Mouse (Mus musculus): ENCODE measurements around the gene Rbm45. TPM values are rescaled to one million over a fixed set of nuclear protein-coding genes. Genes with fewer than 3 reads are reported as not detected.

Gene Rbm45
- total and polyA plus RNA-seq, 3 experiments: 53.3 to 61.4 (median 53.7) TPM

DNA sequence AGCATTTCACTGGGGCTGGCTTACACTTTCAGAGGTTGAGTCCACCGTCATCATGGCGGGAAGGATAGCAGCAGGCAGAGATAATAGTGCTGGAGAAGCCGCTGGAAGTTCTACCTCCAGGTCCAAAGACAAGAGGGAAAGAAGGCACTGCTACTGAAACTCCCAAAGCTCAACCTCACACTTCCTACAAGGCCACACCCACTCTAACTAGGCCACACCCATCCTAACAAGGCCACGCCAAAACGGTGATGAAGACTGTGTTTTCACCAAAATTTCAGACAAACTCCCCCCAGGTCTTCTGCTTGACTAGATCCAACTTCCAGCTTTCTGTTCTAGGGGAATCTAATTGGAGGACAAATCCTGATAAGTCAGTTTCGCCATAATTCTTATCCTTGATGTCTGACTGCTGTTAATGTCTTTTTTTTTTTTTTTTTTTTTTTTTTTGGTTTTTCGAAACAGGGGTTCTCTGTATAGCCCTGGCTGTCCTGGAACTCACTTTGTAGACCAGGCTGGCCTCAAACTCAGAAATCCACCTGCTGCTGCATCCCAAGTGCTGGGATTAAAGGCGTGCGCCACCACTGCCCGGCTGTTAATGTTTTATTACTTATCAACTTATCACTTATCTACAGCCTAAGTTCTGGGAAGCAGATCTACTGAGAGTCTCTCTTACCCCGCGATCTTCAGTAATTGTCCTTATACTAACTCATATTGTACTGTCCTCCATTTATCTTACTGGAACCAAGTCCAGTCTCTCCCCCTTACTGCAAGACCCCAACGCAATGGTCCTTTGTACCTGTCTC, 723 bp upstream of the Rbm45 start:
- Histone ChIP-seq H3K4me3 (replicated peaks in 1 of 3; ENCODE audit: low read depth in 2 of 3, low read length in 2 of 3, poor library complexity in 1 of 3) (no peak overlapping the region), H3K27me3 (replicated peaks) (no peaks in the 10 kb centered on the region), H3K4me2 (ENCODE audit: insufficient read depth, low read depth, poor library complexity, severe bottlenecking) (peak overlapping the region; percentile 37), H3K4me1 (ENCODE audit: control insufficient read depth in 1 of 2, insufficient read depth in 2 of 2) (peaks cover 2 to 40% of the 10 kb centered on the region in 2 experiments; a peak in 2 of 4 replicates), H3K9ac (ENCODE audit: insufficient read depth, low read depth) (no peak overlapping the region), H3K36me3 (replicated peaks in 1 of 2; ENCODE audit: control insufficient read depth in 1 of 2, insufficient read depth in 1 of 2, low read length in 1 of 2) (peaks cover 10 to 25% of the 10 kb centered on the region in 2 experiments), H3K9me3 (replicated peaks; ENCODE audit: low read length) (no peaks in the 10 kb centered on the region), H3K79me2 (replicated peaks; ENCODE audit: control insufficient read depth, extremely low read depth, insufficient read depth, poor library complexity, severe bottlenecking) (peaks cover 28% of the 10 kb centered on the region), H3K27ac (ENCODE audit: insufficient read depth, low read depth) (no peak overlapping the region)
- no peak for TF ChIP-seq E2F4 (IDR thresholded peaks at IDR 0.05; ENCODE audit: insufficient replicate concordance, low read depth, low read length)
- peak; percentile 73 for TF ChIP-seq ZNF384 (IDR thresholded peaks at IDR 0.05; ENCODE audit: low read depth, low read length)
- no peak for TF ChIP-seq MAX (IDR thresholded peaks at IDR 0.05; ENCODE audit: low read length)
- dilution Hi-C loops (cut with MboI; ENCODE audit: extremely low pct_ligation_motif_present, extremely low pct_unique_long_range_greater_than_20kb, low sequenced_read_pairs) (no loop called here), in situ Hi-C loops (cut with MboI; ENCODE audit: low pct_ligation_motif_present, low pct_unique_long_range_greater_than_20kb, low sequenced_read_pairs) (loop anchor here (5.0 kb wide), 1 partner anchor 228 kb away; no protein-coding TSS in a partner anchor)
- no peak for DNase-seq (ENCODE audit: extremely low read depth)

DNA sequence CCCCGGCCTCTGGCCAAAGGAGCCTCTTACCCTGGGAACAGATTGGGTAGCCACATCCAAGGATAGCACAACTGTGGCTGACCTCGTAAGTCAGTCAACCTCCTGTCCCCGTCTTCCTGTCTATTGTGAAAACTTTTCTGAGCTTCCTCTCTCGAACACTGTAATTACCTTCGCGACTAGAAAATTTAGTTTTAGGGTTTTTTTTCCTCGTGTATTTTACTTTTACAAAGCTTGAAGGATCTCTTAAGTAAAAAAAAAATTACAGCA, 805 bp downstream of the Rbm45 start:
- peaks cover 2 to 54% of the 10 kb centered on the region in 2 experiments; a peak in 2 of 4 replicates for H3K4me1 ChIP-seq (ENCODE audit: control insufficient read depth in 1 of 2, insufficient read depth in 2 of 2)
- peaks cover 31% of the 10 kb centered on the region for H3K79me2 ChIP-seq (replicated peaks; ENCODE audit: control insufficient read depth, extremely low read depth, insufficient read depth, poor library complexity, severe bottlenecking)
- dilution Hi-C loops (cut with MboI; ENCODE audit: extremely low pct_ligation_motif_present, extremely low pct_unique_long_range_greater_than_20kb, low sequenced_read_pairs): no loop called here
- no peaks in the 10 kb centered on the region for H3K27me3 ChIP-seq (replicated peaks)
- no peak overlapping the region for H3K27ac ChIP-seq (ENCODE audit: insufficient read depth, low read depth)
- DNase-seq (ENCODE audit: extremely low read depth): no peak
- in situ Hi-C loops (cut with MboI; ENCODE audit: low pct_ligation_motif_present, low pct_unique_long_range_greater_than_20kb, low sequenced_read_pairs): no loop called here
- peaks cover 17 to 40% of the 10 kb centered on the region in 2 experiments for H3K36me3 ChIP-seq (replicated peaks in 1 of 2; ENCODE audit: control insufficient read depth in 1 of 2, insufficient read depth in 1 of 2, low read length in 1 of 2)
- peak overlapping the region; percentile 78 to 97 (median 89) for H3K4me3 ChIP-seq (replicated peaks in 1 of 3; ENCODE audit: low read depth in 2 of 3, low read length in 2 of 3, poor library complexity in 1 of 3)
- TF ChIP-seq ZKSCAN1 (IDR thresholded peaks at IDR 0.05; ENCODE audit: borderline replicate concordance, low read depth, low read length): no peak
- TF ChIP-seq SIN3A (IDR thresholded peaks at IDR 0.05; ENCODE audit: low read length): 0 out of 2 replicates have a peak, but pooled peaks have one; percentile 8
- peak overlapping the region; percentile 98; the same call in 1 of the 2 replicates for H3K4me2 ChIP-seq (ENCODE audit: insufficient read depth, low read depth, poor library complexity, severe bottlenecking)
- peak overlapping the region; percentile 79 for H3K9ac ChIP-seq (ENCODE audit: insufficient read depth, low read depth)
- H3K9me3 ChIP-seq (replicated peaks; ENCODE audit: low read length): no peaks in the 10 kb centered on the region

DNA sequence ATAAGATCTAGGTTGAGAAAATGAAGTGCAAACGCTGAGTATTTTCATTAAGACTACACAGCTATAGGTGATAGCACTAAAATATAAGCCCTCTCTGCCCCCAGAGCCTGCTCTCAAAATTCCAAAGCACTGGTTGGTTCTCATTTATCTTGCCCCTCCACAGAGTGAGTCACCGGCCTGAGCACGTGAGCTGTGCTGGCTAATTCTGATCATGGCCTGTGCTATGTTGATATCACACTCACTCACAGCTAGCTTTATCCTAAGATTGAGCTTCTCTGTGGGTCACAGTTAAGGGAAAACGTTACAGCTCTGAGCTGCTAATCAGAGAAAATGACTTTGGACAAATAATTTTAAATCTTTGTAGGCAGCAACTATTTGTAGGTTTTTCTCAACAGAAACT, 2.5 kb downstream of the Rbm45 start:
- peaks cover 28 to 53% of the 10 kb centered on the region in 2 experiments for H3K36me3 ChIP-seq (replicated peaks in 1 of 2; ENCODE audit: control insufficient read depth in 1 of 2, insufficient read depth in 1 of 2, low read length in 1 of 2)
- no peak for DNase-seq (ENCODE audit: extremely low read depth)
- no peaks in the 10 kb centered on the region for H3K9me3 ChIP-seq (replicated peaks; ENCODE audit: low read length)
- H3K4me3 ChIP-seq (replicated peaks in 1 of 3; ENCODE audit: low read depth in 2 of 3, low read length in 2 of 3, poor library complexity in 1 of 3): no peak overlapping the region
- TF ChIP-seq MXI1 (IDR thresholded peaks at IDR 0.05; ENCODE audit: low read depth, low read length): no peak
- no peak for TF ChIP-seq CHD1 (IDR thresholded peaks at IDR 0.05; ENCODE audit: low read depth, low read length)
- TF ChIP-seq BHLHE40 (IDR thresholded peaks at IDR 0.05; ENCODE audit: low read depth, low read length): no peak
- no peak for TF ChIP-seq RAD21 (IDR thresholded peaks at IDR 0.05; ENCODE audit: low read depth, low read length)
- dilution Hi-C loops (cut with MboI; ENCODE audit: extremely low pct_ligation_motif_present, extremely low pct_unique_long_range_greater_than_20kb, low sequenced_read_pairs) (no loop called here), in situ Hi-C loops (cut with MboI; ENCODE audit: low pct_ligation_motif_present, low pct_unique_long_range_greater_than_20kb, low sequenced_read_pairs) (no loop called here)
- no peak overlapping the region for H3K4me2 ChIP-seq (ENCODE audit: insufficient read depth, low read depth, poor library complexity, severe bottlenecking)
- peaks cover 2 to 53% of the 10 kb centered on the region in 2 experiments; a peak in 2 of 4 replicates for H3K4me1 ChIP-seq (ENCODE audit: control insufficient read depth in 1 of 2, insufficient read depth in 2 of 2)
- no peak overlapping the region for H3K9ac ChIP-seq (ENCODE audit: insufficient read depth, low read depth)
- H3K27me3 ChIP-seq (replicated peaks): no peaks in the 10 kb centered on the region
- H3K79me2 ChIP-seq (replicated peaks; ENCODE audit: control insufficient read depth, extremely low read depth, insufficient read depth, poor library complexity, severe bottlenecking): peaks cover 31% of the 10 kb centered on the region
- H3K27ac ChIP-seq (ENCODE audit: insufficient read depth, low read depth): no peak overlapping the region

Data from CH12.LX (cell line).